Mouse (Mus musculus) B cell, adult 67 days (primary cell): Measurements from ENCODE around the gene Gm45233. TPM values are rescaled to one million over a fixed set of nuclear protein-coding genes. Genes with fewer than 3 reads are reported as not detected.

Source experiments
- total RNA-seq, 2 experiments: library from RNA; stranded (reverse); gene quantifications; 4 replicates each; pipeline ENCODE4 v1.2.4; 2023

Gene Gm45233
- total RNA-seq, result not detected

DNA sequence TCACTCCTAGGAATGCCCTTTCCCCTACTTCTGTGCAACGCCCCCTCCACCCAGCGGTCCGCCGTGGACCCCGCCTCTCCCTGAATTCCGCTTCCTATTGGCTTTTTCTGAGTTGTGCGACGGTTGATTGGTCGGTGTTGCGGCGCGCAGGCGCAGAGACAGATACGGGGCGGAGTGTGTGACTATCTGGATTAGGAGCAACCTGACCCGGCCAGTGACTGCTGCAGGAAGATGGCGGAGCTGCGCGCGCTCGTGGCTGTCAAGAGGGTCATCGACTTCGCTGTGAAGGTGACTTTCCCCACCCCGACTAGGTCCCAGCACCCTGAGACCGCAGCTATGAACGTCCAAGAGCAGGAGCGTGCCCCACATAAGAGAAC lies at the start of gene Gm45233, which contains the start of gene Etfb:
Gene Gm45233 (plus strand): TSS at position 212 of the 377 bp plus-strand sequence.
Gene Etfb (plus strand): TSS at position 167 of the 377 bp plus-strand sequence.

DNA sequence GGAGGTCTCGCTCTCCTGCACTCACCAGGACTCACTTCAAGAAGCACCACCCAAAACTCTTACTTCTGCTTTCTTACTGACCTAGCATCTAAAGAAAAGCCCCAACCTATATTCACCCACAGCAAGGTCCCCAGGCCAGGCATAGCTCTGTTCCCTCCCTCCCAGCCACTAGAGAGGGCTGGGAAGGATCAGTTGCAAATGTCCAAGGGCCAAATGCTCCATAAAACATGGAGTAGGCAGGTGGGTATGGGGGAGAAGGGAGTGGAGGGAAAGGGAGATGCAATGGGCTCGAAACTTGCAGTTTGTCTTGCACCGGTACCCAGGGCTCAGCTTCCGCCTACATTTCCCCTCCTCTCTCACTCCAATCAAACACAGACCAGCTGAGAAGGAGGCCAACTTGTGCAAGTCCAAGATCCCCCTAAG lies 35.8 kb upstream of the Gm45233 start, which contains the start of gene Siglecg:
Gene Siglecg (plus strand): TSS at position 74 of the 423 bp plus-strand sequence.

DNA sequence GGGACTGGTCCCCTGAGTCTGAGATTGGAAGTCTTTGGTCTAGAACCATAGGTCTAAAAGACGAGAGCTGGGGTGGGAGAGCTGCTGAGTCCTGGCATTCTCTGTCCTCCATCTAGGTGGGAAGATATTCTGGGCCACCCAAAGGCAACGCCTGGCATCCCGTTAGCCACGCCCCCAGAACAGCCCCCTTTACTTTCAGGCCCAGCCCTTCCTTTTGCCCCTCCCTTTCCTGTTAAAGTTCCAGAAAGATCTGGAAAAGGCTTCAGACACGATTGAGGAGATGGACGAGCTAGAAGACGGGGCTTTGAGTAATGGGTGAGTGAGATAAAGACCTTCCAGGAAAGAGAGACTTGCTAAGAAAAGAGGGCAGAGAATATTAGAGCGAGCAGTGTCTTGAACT lies 16.5 kb upstream of the Gm45233 start, which contains the start of gene Lim2:
Gene Lim2 (plus strand): TSS at position 265 of the 400 bp plus-strand sequence.

DNA sequence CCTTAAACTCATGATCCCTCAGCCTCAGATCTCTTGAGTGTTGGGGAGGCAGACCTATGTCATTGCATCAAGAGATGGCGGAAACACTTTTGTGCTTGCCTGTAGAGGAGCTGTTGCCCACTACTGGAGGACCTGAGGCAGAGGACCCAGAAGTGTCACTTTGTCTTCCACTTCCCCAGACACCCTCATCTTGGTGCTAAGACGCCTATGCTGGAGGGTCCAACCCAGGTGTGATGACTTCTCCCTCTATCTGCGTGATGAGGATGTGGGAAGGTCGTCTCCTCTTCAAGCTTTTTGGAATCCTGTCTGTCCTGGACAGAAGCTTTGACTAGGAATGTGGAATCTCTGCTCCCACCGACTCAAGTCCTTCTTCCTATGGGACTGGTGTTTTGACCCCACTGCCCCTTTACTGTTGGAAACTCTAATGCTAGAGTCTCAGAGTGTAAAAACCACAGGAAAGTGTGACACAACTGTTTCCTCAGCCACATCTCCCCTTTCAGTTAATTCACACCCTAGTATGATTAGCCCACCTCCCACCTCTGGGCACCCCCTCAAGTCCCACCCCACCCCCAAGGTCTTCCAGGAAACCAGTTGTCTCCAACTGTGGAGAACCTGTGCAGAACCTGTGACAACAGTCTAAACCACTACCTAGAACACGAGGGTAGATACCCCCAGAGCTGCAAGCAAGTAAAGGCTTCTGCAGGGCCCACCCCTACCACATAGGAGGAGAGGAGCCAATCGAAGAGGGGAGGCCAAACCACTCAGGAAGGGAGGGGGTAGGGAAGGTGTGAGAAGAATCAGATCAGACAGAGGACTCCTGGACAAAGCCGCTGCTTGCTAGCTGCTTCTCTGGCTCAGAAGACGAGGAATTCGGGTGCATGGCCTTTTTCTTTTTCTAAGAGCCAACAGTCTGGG lies 7.3 kb upstream of the Gm45233 start, which contains the start of gene Nkg7:
Gene Nkg7 (plus strand): TSS at position 733 of the 915 bp plus-strand sequence.

DNA sequence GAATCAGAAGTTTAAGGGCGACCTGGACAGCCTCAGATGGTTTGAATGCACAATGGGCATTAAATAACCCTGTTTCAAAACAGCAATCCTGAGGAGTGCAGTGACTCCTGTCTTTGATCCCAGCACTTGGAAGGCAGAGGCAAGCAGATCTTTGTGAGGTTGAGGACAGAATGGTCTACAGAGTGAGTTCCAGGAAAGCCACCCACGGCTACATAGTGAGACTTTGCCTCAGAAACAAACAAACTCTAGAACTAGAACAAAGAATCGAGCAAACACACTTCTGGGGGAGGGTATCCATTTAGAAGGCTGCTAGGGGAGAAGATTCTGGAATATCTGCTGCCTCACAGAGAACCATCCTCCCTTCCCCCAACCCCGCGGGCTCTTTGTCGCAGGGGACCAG lies 3.4 kb upstream of the Gm45233 start, which contains the start of gene Cldnd2:
Gene Cldnd2 (plus strand): TSS at position 301 of the 400 bp plus-strand sequence.

DNA sequence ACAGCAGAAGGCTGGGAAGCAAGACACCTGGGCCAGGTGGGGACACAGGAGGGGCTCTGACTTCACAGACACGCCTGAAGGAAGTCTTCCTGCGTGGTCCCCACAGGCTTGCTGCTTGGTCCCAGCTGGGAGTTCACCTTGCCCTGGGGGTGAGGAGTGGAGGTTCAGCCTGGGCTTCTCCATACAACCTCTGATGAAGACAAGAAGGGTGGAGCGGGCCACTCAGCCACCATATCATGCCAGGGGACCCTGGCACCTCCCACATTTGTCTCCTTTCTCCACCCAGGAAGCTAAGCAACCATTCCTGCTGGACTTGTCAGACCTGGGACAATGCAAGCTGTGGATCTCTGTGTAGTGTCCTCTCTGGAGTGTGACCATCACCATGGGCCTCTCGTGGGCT lies 18.9 kb downstream of the Gm45233 start, which contains the start of gene Vsig10l:
Gene Vsig10l (plus strand): TSS at position 301 of the 400 bp plus-strand sequence.

DNA sequence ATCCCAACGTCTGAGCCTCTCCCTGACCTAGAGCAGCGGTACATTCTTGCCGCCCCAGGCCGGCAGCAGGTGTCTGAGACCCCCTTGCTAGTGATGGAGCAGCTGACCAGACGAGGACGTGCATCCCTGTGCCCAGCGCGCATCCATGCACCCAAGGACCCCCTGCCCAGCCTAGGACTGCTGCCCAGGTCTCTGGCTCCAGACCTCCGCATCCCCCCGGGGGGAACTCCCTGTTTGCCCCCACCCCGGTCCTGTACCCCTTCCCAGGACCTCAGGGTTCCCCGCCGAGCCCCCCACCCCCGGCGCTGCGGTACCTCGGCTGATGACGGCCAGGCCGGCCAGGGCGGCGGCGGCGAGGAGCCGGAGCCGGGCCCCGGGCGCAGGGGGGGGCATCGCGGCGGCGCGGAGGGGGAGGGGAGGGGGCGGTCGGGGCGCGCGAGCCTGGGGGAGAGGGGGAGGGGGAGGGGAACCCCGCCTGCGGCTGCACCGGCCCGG lies 45.8 kb downstream of the Gm45233 start, which contains the start of gene Iglon5:
Gene Iglon5 (minus strand): TSS at position 445 of the 495 bp plus-strand sequence.

Other genes starting within 250 kb of the Gm45233 start
- 10 to 100 TPM; 34.6 to 35.1 TPM for gene Zfp715, start 130.8 kb upstream of the Gm45233 start, total RNA-seq
- under 1 TPM; 0.35 to 0.47 TPM for gene Siglecf, start 92.8 kb upstream of the Gm45233 start, total RNA-seq
- gene Siglecg, start 35.9 kb upstream of the Gm45233 start, total RNA-seq, result 100 to 1,000 TPM; 423 to 427 TPM
- not detected for gene Lim2, start 16.5 kb upstream of the Gm45233 start, total RNA-seq
- 1 to 10 TPM; 1.5 to 2.1 TPM for gene Nkg7, start 7.1 kb upstream of the Gm45233 start, total RNA-seq
- gene Cldnd2, start 3.3 kb upstream of the Gm45233 start, total RNA-seq, result not detected
- gene Etfb, start within 50 bp of the Gm45233 start, total RNA-seq, result 10 to 100 TPM; 40.2 to 43.3 TPM
- 1 to 10 TPM; 1.2 to 3.1 TPM for gene Vsig10l, start 19.0 kb downstream of the Gm45233 start, total RNA-seq
- not detected for gene Iglon5, start 45.9 kb downstream of the Gm45233 start, total RNA-seq
- not detected for gene 4931406B18Rik, start 61.8 kb downstream of the Gm45233 start, total RNA-seq
- gene Cd33, start 100.3 kb downstream of the Gm45233 start, total RNA-seq, result 1 to 10 TPM; 1.0 to 2.3 TPM
- 1 to 10 TPM; 2.5 to 3.0 TPM for gene Zfp658, start 118.1 kb downstream of the Gm45233 start, total RNA-seq
- 1 to 10 TPM; 7.8 to 9.9 TPM for gene Zfp719, start 135.5 kb downstream of the Gm45233 start, total RNA-seq
- gene Zfp819, start 163.0 kb downstream of the Gm45233 start, total RNA-seq, result not detected
- gene Ceacam18, start 190.6 kb downstream of the Gm45233 start, total RNA-seq, result not detected
- gene Siglece, start 216.0 kb downstream of the Gm45233 start, total RNA-seq, result 1 to 10 TPM in 1 of 2 experiments, under 1 TPM in 1; 0.30 to 1.7 TPM
- 10 to 100 TPM in 1 of 2 experiments, 1 to 10 TPM in 1; 5.8 to 10.3 TPM for gene Ctu1, start 227.9 kb downstream of the Gm45233 start, total RNA-seq
- gene Klk14, start 246.3 kb downstream of the Gm45233 start, total RNA-seq, result not detected